Mouse (Mus musculus): ENCODE data around the gene Klf17. TPM values are rescaled to one million over a fixed set of nuclear protein-coding genes. Genes with fewer than 3 reads are reported as not detected.

Klf17 gene
- total and polyA plus RNA-seq, 3 experiments = not detected

DNA sequence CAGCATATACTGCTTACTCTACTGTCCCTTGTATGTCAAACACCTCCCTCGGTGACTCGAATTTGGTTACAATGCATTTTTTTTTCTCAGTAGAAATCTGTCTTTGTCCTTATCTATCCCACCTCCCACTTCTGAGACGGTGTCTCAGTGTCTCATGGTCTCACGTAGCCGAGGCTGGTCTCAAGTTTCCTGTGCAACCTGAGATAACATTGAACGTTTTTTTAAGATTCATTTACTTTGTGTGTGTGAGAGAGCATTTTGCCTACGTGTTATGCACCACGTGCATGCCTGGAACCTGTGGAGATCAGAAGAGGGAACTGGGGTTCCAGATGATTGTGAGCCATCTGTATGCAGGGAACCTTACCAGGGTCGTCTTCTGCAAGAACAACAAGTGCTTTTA, 7.5 kb upstream of the Klf17 start:
- Histone ChIP-seq H3K4me3 (ENCODE audit: control insufficient read depth in 1 of 2, insufficient read depth in 1 of 2, low read depth in 2 of 2, low read length in 2 of 2) (no peak overlapping the region), H3K36me3 (ENCODE audit: control insufficient read depth in 1 of 2, insufficient read depth in 2 of 2, low read length in 2 of 2) (peaks cover 0 to 5% of the 10 kb centered on the region in 2 experiments; a peak in 2 of 4 replicates), H3K79me2 (ENCODE audit: control insufficient read depth, insufficient read depth, low read length, poor library complexity) (no peaks in the 10 kb centered on the region), H3K9me3 (replicated peaks; ENCODE audit: insufficient read depth, low read length) (no peaks in the 10 kb centered on the region), H3K27ac (ENCODE audit: control insufficient read depth, low read depth, low read length) (no peak overlapping the region), H3K9ac (ENCODE audit: control insufficient read depth, low read depth, low read length, poor library complexity, severe bottlenecking) (no peak overlapping the region), H3K27me3 (ENCODE audit: control insufficient read depth in 1 of 2, insufficient read depth in 2 of 2, low read length in 2 of 2) (no peaks in the 10 kb centered on the region), H3K4me1 (ENCODE audit: control insufficient read depth in 1 of 2, insufficient read depth in 2 of 2, low read length in 2 of 2) (peaks cover 2 to 9% of the 10 kb centered on the region in 2 experiments; a peak in 2 of 4 replicates)
- TF ChIP-seq USF2 (IDR thresholded peaks at IDR 0.05; ENCODE audit: borderline replicate concordance in 1 of 2, insufficient read depth in 1 of 2, low read depth in 1 of 2, low read length in 2 of 2) (peak in 1 of 2 experiments; percentile 23; a peak in 1 of 4 replicates), MXI1 (IDR thresholded peaks at IDR 0.05; ENCODE audit: low read depth, low read length) (peak; percentile 75), EP300 (IDR thresholded peaks at IDR 0.05; ENCODE audit: low read depth in 1 of 2, low read length in 2 of 2) (peak; percentile 61 to 66; a peak in 3 of 4 replicates), TAL1 (IDR thresholded peaks at IDR 0.05; ENCODE audit: low read length) (0 out of 2 replicates have a peak, but pooled peaks have one; percentile 11), RCOR1 (IDR thresholded peaks at IDR 0.05; ENCODE audit: low read depth, low read length) (peak; percentile 78), USF1 (IDR thresholded peaks at IDR 0.05; ENCODE audit: low read depth, low read length) (peak; percentile 77), MAX (IDR thresholded peaks at IDR 0.05; ENCODE audit: low read length) (peak; percentile 88), ETS1 (IDR thresholded peaks at IDR 0.05; ENCODE audit: low read depth, low read length) (peak; percentile 75; the same call in 1 of the 2 replicates), GATA1 (IDR thresholded peaks at IDR 0.05; ENCODE audit: low read depth, low read length) (peak; percentile 81), BHLHE40 (IDR thresholded peaks at IDR 0.05; ENCODE audit: borderline replicate concordance, low read depth, low read length) (peak; percentile 81; the same call in 1 of the 2 replicates), SIN3A (IDR thresholded peaks at IDR 0.05; ENCODE audit: low read length) (peak; percentile 66), MYC (IDR thresholded peaks at IDR 0.05; ENCODE audit: low read depth, low read length) (peak; percentile 86; the same call in 1 of the 2 replicates), TCF12 (IDR thresholded peaks at IDR 0.05; ENCODE audit: low read depth, low read length) (peak; percentile 57; the same call in 1 of the 2 replicates), ZKSCAN1 (IDR thresholded peaks at IDR 0.05; ENCODE audit: low read depth, low read length) (no peak; the same call in 1 of the 2 replicates), HCFC1 (IDR thresholded peaks at IDR 0.05; ENCODE audit: low read depth, low read length) (no peak), MYB (IDR thresholded peaks at IDR 0.05; ENCODE audit: low read depth, low read length) (no peak), CTCF (IDR thresholded peaks at IDR 0.05 in 2 of 3, conservative IDR thresholded peaks at IDR 0.05 in 1 of 3; ENCODE audit: control insufficient read depth in 1 of 3, insufficient read depth in 1 of 3, low read depth in 2 of 3, low read length in 3 of 3, poor library complexity in 1 of 3, severe bottlenecking in 1 of 3) (no peak), ZNF384 (IDR thresholded peaks at IDR 0.05; ENCODE audit: low read depth, low read length) (peak; percentile 94)
- peak; percentile 90 for DNase-seq (ENCODE audit: low read depth, low spot score)

- H3K36me3 ChIP-seq (ENCODE audit: control insufficient read depth in 1 of 2, insufficient read depth in 2 of 2, low read length in 2 of 2) = peaks cover 0 to 5% of the 10 kb centered on the region in 2 experiments; a peak in 2 of 4 replicates
- H3K9ac ChIP-seq (ENCODE audit: control insufficient read depth, low read depth, low read length, poor library complexity, severe bottlenecking) = no peak overlapping the region
- H3K9me3 ChIP-seq (replicated peaks; ENCODE audit: insufficient read depth, low read length) = no peaks in the 10 kb centered on the region
- no peaks in the 10 kb centered on the region for H3K79me2 ChIP-seq (ENCODE audit: control insufficient read depth, insufficient read depth, low read length, poor library complexity)
- TF ChIP-seq ELF1 (IDR thresholded peaks at IDR 0.05; ENCODE audit: low read depth, low read length) (no peak), ZKSCAN1 (IDR thresholded peaks at IDR 0.05; ENCODE audit: low read depth, low read length) (no peak), CTCF (IDR thresholded peaks at IDR 0.05 in 2 of 3, conservative IDR thresholded peaks at IDR 0.05 in 1 of 3; ENCODE audit: control insufficient read depth in 1 of 3, insufficient read depth in 1 of 3, low read depth in 2 of 3, low read length in 3 of 3, poor library complexity in 1 of 3, severe bottlenecking in 1 of 3) (peak; percentile 28 to 73 (median 39); a peak in 5 of 6 replicates), KAT2A (conservative IDR thresholded peaks at IDR 0.05; ENCODE audit: low read depth, low read length) (no peak), ZC3H11A (IDR thresholded peaks at IDR 0.05; ENCODE audit: low read depth, low read length) (peak; percentile 71), EP300 (IDR thresholded peaks at IDR 0.05; ENCODE audit: low read depth in 1 of 2, low read length in 2 of 2) (no peak), SMC3 (IDR thresholded peaks at IDR 0.05; ENCODE audit: low read depth, low read length) (peak; percentile 66), RAD21 (IDR thresholded peaks at IDR 0.05; ENCODE audit: low read depth, low read length) (peak; percentile 81), POLR2AphosphoS2 (IDR thresholded peaks at IDR 0.05; ENCODE audit: low read length) (no peak), UBTF (IDR thresholded peaks at IDR 0.05; ENCODE audit: borderline replicate concordance, insufficient read depth, low read depth, low read length) (no peak), HCFC1 (IDR thresholded peaks at IDR 0.05; ENCODE audit: low read depth, low read length) (no peak), GATA1 (IDR thresholded peaks at IDR 0.05; ENCODE audit: low read depth, low read length) (no peak)
- no peak overlapping the region for H3K27ac ChIP-seq (ENCODE audit: control insufficient read depth, low read depth, low read length)
- no peaks in the 10 kb centered on the region for H3K27me3 ChIP-seq (ENCODE audit: control insufficient read depth in 1 of 2, insufficient read depth in 2 of 2, low read length in 2 of 2)
- H3K4me1 ChIP-seq (ENCODE audit: control insufficient read depth in 1 of 2, insufficient read depth in 2 of 2, low read length in 2 of 2) = peaks cover 2 to 9% of the 10 kb centered on the region in 2 experiments; a peak in 2 of 4 replicates
- peak; percentile 82 for DNase-seq (ENCODE audit: low read depth, low spot score)
- no peak overlapping the region for H3K4me3 ChIP-seq (ENCODE audit: control insufficient read depth in 1 of 2, insufficient read depth in 1 of 2, low read depth in 2 of 2, low read length in 2 of 2)
Measured at GRCm38 (mm10) chr4:117770935-117771334, 5.5 kb upstream of the Klf17 start.
